Mouse (Mus musculus) forebrain, embryonic 14.5 days (tissue): Measurements from ENCODE around the gene Hectd4. TPM values are rescaled to one million over a fixed set of nuclear protein-coding genes. Genes with fewer than 3 reads are reported as not detected.
"Not testable (repeated sequence)": the region's sequence is repeated elsewhere in the genome, so short reads cannot be mapped to it uniquely, and the experiment has no call there.

Source experiments
- ATAC-seq: fragments of 200-750 bp; cut with Nextera tagmentation; 2 replicates; pipeline ENCODE4 v1.8.0; 2017; ENCODE audit warnings: mild to moderate bottlenecking, moderate library complexity
- DNase-seq: peaks from one replicate; pipeline ENCODE4 v3.0.0-alpha.2; 2015; ENCODE audit warnings: low spot score
- H3K27ac ChIP-seq: fragments of 300-500 bp; sonication (generic); 2 replicates; pipeline ENCODE4 v1.5.1; 2014; ENCODE audit warnings: low read depth, mild to moderate bottlenecking, control low read depth, low read length, moderate library complexity
- H3K27me3 ChIP-seq: fragments of 300-500 bp; sonication (generic); replicated peaks from 2 replicates; pipeline ENCODE4 v1.6.1; 2014; ENCODE audit warnings: low read length, control low read depth, mixed read lengths; ENCODE audit not compliant: control insufficient read depth, insufficient read depth
- H3K36me3 ChIP-seq: fragments of 300-500 bp; sonication (generic); 2 replicates; pipeline ENCODE4 v1.6.1; 2014; ENCODE audit warnings: low read length, control low read depth; ENCODE audit not compliant: control insufficient read depth, insufficient read depth
- H3K4me1 ChIP-seq: fragments of 300-500 bp; sonication (generic); 2 replicates; pipeline ENCODE4 v1.6.1; 2014; ENCODE audit warnings: antibody characterized with exemption, low read length, control low read depth; ENCODE audit not compliant: control insufficient read depth, insufficient read depth
- H3K4me2 ChIP-seq: fragments of 300-500 bp; sonication (generic); 2 replicates; pipeline ENCODE4 v1.6.1; 2014; ENCODE audit warnings: mild to moderate bottlenecking, control low read depth, low read length
- H3K4me3 ChIP-seq: fragments of 300-500 bp; sonication (generic); 2 replicates; pipeline ENCODE4 v1.5.1; 2014; ENCODE audit warnings: low read depth, low read length, control low read depth
- H3K9ac ChIP-seq: fragments of 300-500 bp; sonication (generic); 2 replicates; pipeline ENCODE4 v1.6.1; 2014; ENCODE audit warnings: mild to moderate bottlenecking, low read length, control low read depth, moderate library complexity
- H3K9me3 ChIP-seq: fragments of 300-500 bp; sonication (generic); replicated peaks from 2 replicates; pipeline ENCODE4 v1.6.1; 2016; ENCODE audit warnings: low read length, control low read depth, mixed read lengths; ENCODE audit not compliant: control insufficient read depth
- WGBS: fragments of 180-500 bp; shearing (Covaris S2); extraction: QIAGEN DNeasy Blood & Tissue Kit; methylation state at CpG from one replicate; pipeline ENCODE4 v1.1.7; 2014; 5-methylcytosine and 5-hydroxymethylcytosine counted together
- polyA plus RNA-seq: library from polyadenylated mRNA; unstranded; fragments of >200 nt; fragmentation: Nextera tagmentation; extraction: Ambion mirVana; gene quantifications from 2 replicates; pipeline ENCODE4 v1.2.1, GENCODE M21; 2014

Gene Hectd4
- polyA plus RNA-seq, 1 experiment from 2014 or later: 15.8 TPM

DNA sequence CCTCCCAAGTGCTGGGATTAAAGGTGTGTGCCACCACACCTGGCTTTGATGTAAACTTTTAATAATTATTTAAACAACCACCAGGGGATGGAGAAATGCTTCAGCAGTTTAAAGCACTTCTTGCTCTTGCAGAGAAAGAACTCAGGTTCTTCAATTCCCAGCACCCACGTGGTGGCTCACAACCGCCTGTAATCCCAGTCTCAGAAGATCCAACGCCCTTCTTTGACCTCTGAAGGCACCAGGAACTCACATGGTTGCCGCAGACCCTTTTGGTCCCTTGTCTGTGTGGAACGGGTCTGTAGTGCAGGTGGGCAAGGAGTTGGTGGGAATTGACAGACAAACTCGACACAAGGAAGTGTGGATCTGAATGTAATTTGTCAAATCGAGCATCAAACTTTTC, 5.3 kb upstream of the Hectd4 start:
- DNase-seq: no peak
- Histone ChIP-seq H3K4me3 (no peak overlapping the region), H3K9me3 (no peaks in the 10 kb centered on the region), H3K4me1 (no peaks in the 10 kb centered on the region), H3K27ac (no peak overlapping the region), H3K9ac (no peak overlapping the region), H3K4me2 (no peak overlapping the region), H3K36me3 (peaks cover 35% of the 10 kb centered on the region), H3K27me3 (no peaks in the 10 kb centered on the region)
- ATAC-seq: no peak
- WGBS: 61% methylated on average over 7 of the region's 7 CpGs

GRCm38 (mm10) chr5:121215380-121216125, 4.5 kb upstream of the Hectd4 start:
- Histone ChIP-seq H3K27ac (no peak overlapping the region), H3K4me2 (no peak overlapping the region), H3K36me3 (peaks cover 27% of the 10 kb centered on the region), H3K27me3 (no peaks in the 10 kb centered on the region), H3K9me3 (no peaks in the 10 kb centered on the region), H3K9ac (no peak overlapping the region), H3K4me1 (no peaks in the 10 kb centered on the region), H3K4me3 (no peak overlapping the region)
- DNase-seq (peak; percentile 86), ATAC-seq (no peak)
- 55% methylated on average over 13 of the region's 13 CpGs for WGBS

- no peak overlapping the region for H3K4me3 ChIP-seq
- H3K27ac ChIP-seq: no peak overlapping the region
- no peak overlapping the region for H3K9ac ChIP-seq
- no peaks in the 10 kb centered on the region for H3K9me3 ChIP-seq
- H3K36me3 ChIP-seq: peaks cover 21% of the 10 kb centered on the region
- no peak for ATAC-seq
- no peaks in the 10 kb centered on the region for H3K27me3 ChIP-seq
- DNase-seq: no peak
- no peaks in the 10 kb centered on the region for H3K4me1 ChIP-seq
- H3K4me2 ChIP-seq: no peak overlapping the region
- 75% methylated on average over 12 of the region's 12 CpGs for whole genome bisulfite sequencing
These were observed 3.9 kb upstream of the Hectd4 start for GRCm38 (mm10) chr5:121216126-121216446.

- not testable (repeated sequence) for H3K4me2 ChIP-seq, ATAC-seq, H3K27ac ChIP-seq, H3K9me3 ChIP-seq, DNase-seq, H3K9ac ChIP-seq, H3K27me3 ChIP-seq, H3K4me1 ChIP-seq, H3K4me3 ChIP-seq
- 82% methylated on average over 9 of the region's 9 CpGs for WGBS
- H3K36me3 ChIP-seq: peaks cover 15% of the 10 kb centered on the region
These were observed 3.3 kb upstream of the Hectd4 start for GRCm38 (mm10) chr5:121216584-121217312.

DNA sequence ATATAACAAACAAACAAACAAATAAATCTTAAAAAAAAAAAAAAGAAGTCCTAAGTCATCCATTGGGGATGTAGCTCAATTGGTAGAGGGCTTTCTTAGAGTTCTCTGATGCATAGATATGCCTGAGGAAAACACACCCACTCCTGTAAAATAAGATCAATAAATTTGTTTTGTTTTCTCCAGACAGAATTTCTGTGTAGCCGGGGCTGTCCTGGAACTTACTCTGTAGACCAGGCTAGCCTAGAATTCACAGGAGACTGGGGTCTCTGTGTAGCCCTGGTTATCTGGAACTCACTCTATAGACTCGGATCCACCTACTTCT, 2.7 kb upstream of the Hectd4 start:
- no peak overlapping the region for H3K4me2 ChIP-seq
- 87% methylated on average over 2 of the region's 2 CpGs for WGBS

DNA sequence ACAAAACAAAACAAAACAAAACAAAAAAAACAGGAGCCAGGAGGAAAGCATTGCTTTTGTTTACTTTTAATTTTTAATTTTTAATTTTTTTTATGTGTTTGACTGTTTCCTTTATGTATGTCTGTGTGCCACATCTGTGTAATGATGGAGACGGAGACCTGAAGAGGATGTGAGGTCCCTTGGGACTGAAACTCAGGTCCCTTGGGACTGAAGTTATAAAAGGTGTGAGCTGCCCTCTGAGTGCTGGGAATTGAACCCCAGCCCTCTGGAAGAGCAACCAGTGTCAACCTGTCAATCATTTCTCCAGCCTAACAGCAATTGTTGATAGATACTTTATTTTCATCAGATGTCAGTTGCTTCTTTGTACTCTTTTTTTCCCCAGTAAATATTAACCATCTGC, 829 bp upstream of the Hectd4 start:
- H3K9ac ChIP-seq: no peak overlapping the region
- no peak for DNase-seq
- peaks cover 4% of the 10 kb centered on the region; the same call in 1 of the 2 replicates for H3K4me1 ChIP-seq
- WGBS: 91% methylated on average over 1 of the region's 1 CpGs
- H3K4me3 ChIP-seq: no peak overlapping the region
- H3K4me2 ChIP-seq: no peak overlapping the region
- no peak for ATAC-seq
- H3K27me3 ChIP-seq: no peaks in the 10 kb centered on the region
- H3K36me3 ChIP-seq: no peaks in the 10 kb centered on the region
- H3K9me3 ChIP-seq: no peaks in the 10 kb centered on the region
- H3K27ac ChIP-seq: no peak overlapping the region

More for the DNA sequence above, 2.7 kb upstream of the Hectd4 start:
- no peaks in the 10 kb centered on the region for H3K27me3 ChIP-seq
- H3K9me3 ChIP-seq: no peaks in the 10 kb centered on the region
- peaks cover 1% of the 10 kb centered on the region; the same call in 1 of the 2 replicates for H3K4me1 ChIP-seq
- H3K36me3 ChIP-seq: peaks cover 10% of the 10 kb centered on the region
- H3K4me3 ChIP-seq: no peak overlapping the region
- DNase-seq: no peak
- H3K9ac ChIP-seq: no peak overlapping the region
- no peak overlapping the region for H3K27ac ChIP-seq
- no peak for ATAC-seq

DNA sequence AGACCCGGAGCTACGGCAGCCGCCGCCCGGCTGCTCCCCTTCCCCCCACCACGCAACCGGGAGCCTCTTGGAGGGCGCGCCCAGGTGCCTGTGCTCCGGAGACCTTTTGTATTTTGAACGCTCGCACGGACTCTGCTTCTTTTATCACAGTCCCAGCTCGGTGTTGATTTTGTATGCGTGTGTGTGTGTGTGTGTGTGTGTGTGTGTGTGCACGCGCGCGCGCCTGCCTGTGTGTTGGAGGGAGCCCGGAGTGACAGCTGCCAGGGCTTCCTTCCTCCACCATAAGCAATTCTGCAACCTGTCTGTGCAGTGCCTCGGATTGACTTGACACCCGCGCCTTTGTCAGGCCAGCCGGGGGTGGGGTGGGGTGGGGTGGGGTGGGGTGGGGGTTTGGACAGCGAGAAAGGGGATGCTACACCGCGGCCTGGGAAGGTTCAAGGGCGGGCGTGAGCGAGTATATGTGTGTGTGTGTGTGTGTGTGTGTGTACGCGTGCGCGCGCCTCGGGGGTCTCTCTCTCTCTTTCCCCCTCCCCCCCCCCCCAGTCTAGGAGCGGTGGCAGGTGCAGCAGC, 798 bp downstream of the Hectd4 start:
- H3K4me3 ChIP-seq: peak overlapping the region; percentile 96
- no peaks in the 10 kb centered on the region for H3K9me3 ChIP-seq
- ATAC-seq: peak; percentile 53
- H3K9ac ChIP-seq: peak overlapping the region; percentile 98
- peak overlapping the region; percentile 78 for H3K4me2 ChIP-seq
- H3K27ac ChIP-seq: peak overlapping the region; percentile 93
- H3K36me3 ChIP-seq: no peaks in the 10 kb centered on the region
- peak; percentile 70 for DNase-seq
- H3K27me3 ChIP-seq: no peaks in the 10 kb centered on the region
- 0% methylated on average over 29 of the region's 38 CpGs for WGBS
- H3K4me1 ChIP-seq: peaks cover 4% of the 10 kb centered on the region; the same call in 1 of the 2 replicates

GRCm38 (mm10) chr5:121221328-121221850, 1.4 kb downstream of the Hectd4 start:
- DNase-seq: peak; percentile 61

More at GRCm38 (mm10) chr5:121221328-121221850, 1.4 kb downstream of the Hectd4 start:
- Histone ChIP-seq H3K4me3 (peak overlapping the region; percentile 96), H3K4me2 (peak overlapping the region; percentile 78), H3K4me1 (peaks cover 4% of the 10 kb centered on the region; the same call in 1 of the 2 replicates), H3K36me3 (no peaks in the 10 kb centered on the region), H3K27ac (peak overlapping the region; percentile 93), H3K9ac (peak overlapping the region; percentile 98), H3K9me3 (no peaks in the 10 kb centered on the region), H3K27me3 (no peaks in the 10 kb centered on the region)
- WGBS: 9% methylated on average over 20 of the region's 23 CpGs
- 0 out of 2 replicates have a peak, but pooled peaks have one; percentile 5 for ATAC-seq
